23 mouse cellular contexts compared by ENCODE assay signal in genomic region chr15:62122265-62123023, GRCm38 (mm10).
A peak's percentile ranks its signal among the peaks of the same experiment; 100 is the strongest.
DNase-seq lines count a peak whose midpoint lies in the region; ATAC-seq lines count a peak whose summit lies in the region.
"Had no signal": no experiment of that assay in that cellular context is flagged by ENCODE, and none has a peak within 500 bp of the region (broad histone marks: within the 10 kb centered on the region; RNA-seq: fewer than 3 reads in every experiment).

No protein-coding gene starts in this region.

- no peaks in the 10 kb centered on the region for H3K9me3 ChIP-seq in heart, embryonic 12.5 days (replicated peaks)
- no peaks in the 10 kb centered on the region for H3K9me3 ChIP-seq in liver, embryonic 13.5 days (replicated peaks)
- H3K9me3 ChIP-seq: embryonic facial prominence, embryonic 10.5 days; forebrain, embryonic 12.5 days; hindbrain, embryonic 13.5 days; lung, embryonic 15.5 days had no signal

- H3K9ac ChIP-seq in heart, embryonic 12.5 days: no peak overlapping the region
- H3K9ac ChIP-seq in liver, embryonic 13.5 days: peak overlapping the region; percentile 64
- H3K9ac ChIP-seq: forebrain, embryonic 12.5 days; hindbrain, embryonic 13.5 days; lung, embryonic 15.5 days had no signal

- no peak overlapping the region for H3K27ac ChIP-seq in heart, embryonic 12.5 days (ENCODE audit: poor library complexity, severe bottlenecking)
- peak overlapping the region; percentile 88 for H3K27ac ChIP-seq in liver, embryonic 13.5 days
- H3K27ac ChIP-seq: embryonic facial prominence, embryonic 10.5 days; forebrain, embryonic 12.5 days; hindbrain, embryonic 13.5 days; kidney, postnatal 0 days; lung, embryonic 15.5 days had no signal

- H3K36me3 ChIP-seq in heart, embryonic 12.5 days: no peaks in the 10 kb centered on the region
- 0 out of 2 replicates have a peak, but pooled peaks cover 3% of the 10 kb centered on the region for H3K36me3 ChIP-seq in liver, embryonic 13.5 days
- H3K36me3 ChIP-seq: embryonic facial prominence, embryonic 10.5 days; forebrain, embryonic 12.5 days; hindbrain, embryonic 13.5 days; lung, embryonic 15.5 days had no signal

- no peak for DNase-seq in heart, adult 18-20 months
- DNase-seq in c-Kit-positive CD71-positive TER-119-positive erythroid progenitor cells, embryonic 14.5 days (ENCODE audit: low spot score): peak; percentile 54
- peak; percentile 62 for DNase-seq in liver, embryonic 13.5 days
- no peak for DNase-seq in ovary, postnatal 14 days (ENCODE audit: low spot score)
- no peak for DNase-seq in urinary bladder, postnatal 25 days (ENCODE audit: low spot score)
- DNase-seq: adrenal gland, adult 2 months; cerebellum, adult 8-10 months; cerebellum, postnatal 36 days; heart, postnatal 36 days; kidney, adult 18-20 months; layer of hippocampus, adult 9-11 months; lung, postnatal 36 days; right cerebral cortex, postnatal 14 days; spleen, adult 18-20 months; thymus, postnatal 14 days had no signal

- WGBS in heart, embryonic 12.5 days: 77% methylated on average over 9 of the region's 9 CpGs
- WGBS in liver, embryonic 13.5 days (ENCODE audit: insufficient replicate concordance): 26% methylated on average over 9 of the region's 9 CpGs

- H3K27me3 ChIP-seq in heart, embryonic 12.5 days (replicated peaks): no peaks in the 10 kb centered on the region
- no peaks in the 10 kb centered on the region for H3K27me3 ChIP-seq in liver, embryonic 13.5 days
- H3K27me3 ChIP-seq: forebrain, embryonic 12.5 days; hindbrain, embryonic 13.5 days; lung, embryonic 15.5 days had no signal

- no peak overlapping the region for H3K4me2 ChIP-seq in heart, embryonic 12.5 days
- peak overlapping the region; percentile 46 for H3K4me2 ChIP-seq in liver, embryonic 13.5 days
- H3K4me2 ChIP-seq: forebrain, embryonic 12.5 days; hindbrain, embryonic 13.5 days; lung, embryonic 15.5 days had no signal

- H3K4me3 ChIP-seq in heart, embryonic 12.5 days: no peak overlapping the region
- 0 out of 2 replicates have a peak overlapping the region, but pooled peaks have one; percentile 0 for H3K4me3 ChIP-seq in liver, embryonic 13.5 days (replicated peaks)
- H3K4me3 ChIP-seq: embryonic facial prominence, embryonic 10.5 days; forebrain, embryonic 12.5 days; hindbrain, embryonic 13.5 days; lung, embryonic 15.5 days had no signal

- 0 out of 2 replicates have a peak, but pooled peaks have one; percentile 34 for ATAC-seq in heart, embryonic 12.5 days (ENCODE audit: insufficient number of reproducible peaks, low FRiP score)
- peak; percentile 92 for ATAC-seq in liver, embryonic 13.5 days (ENCODE audit: low read depth)
- ATAC-seq in megakaryocyte-erythroid progenitor cell, adult 5-6 weeks (replicated peaks; ENCODE audit: low FRiP score, low TSS enrichment, poor library complexity, severe bottlenecking): peak; percentile 89
- ATAC-seq: inflammation-experienced regulatory T-cells, adult 6 months had no signal

- peaks cover 20% of the 10 kb centered on the region for H3K4me1 ChIP-seq in heart, embryonic 12.5 days (replicated peaks)
- peaks cover 90% of the 10 kb centered on the region for H3K4me1 ChIP-seq in liver, embryonic 13.5 days (replicated peaks)

Comparison
In these comparisons a context has a peak if more than half of its experiments do, and no peak if none do; other contexts are left out.
1. ATAC-seq: peak in every context shown above with its lines; median percentile 92 in liver, embryonic 13.5 days; 89 in megakaryocyte-erythroid progenitor cell, adult 5-6 weeks; 34 in heart, embryonic 12.5 days.
2. DNase-seq: peak in c-Kit-positive CD71-positive TER-119-positive erythroid progenitor cells, embryonic 14.5 days (single experiment) and liver, embryonic 13.5 days (single experiment); none in heart, adult 18-20 months (0 of 2), ovary, postnatal 14 days (single experiment) and urinary bladder, postnatal 25 days (single experiment).